Mouse (Mus musculus) heart, embryonic 12.5 days (tissue): ENCODE data around the gene Gm4302. TPM values are rescaled to one million over a fixed set of nuclear protein-coding genes. Genes with fewer than 3 reads are reported as not detected.
"Not testable (repeated sequence)": the region's sequence is repeated elsewhere in the genome, so short reads cannot be mapped to it uniquely, and the experiment has no call there.

ENCODE experiments used
- ATAC-seq: fragments of 200-750 bp; cut with Nextera tagmentation; 2 replicates; pipeline ENCODE4 v1.8.0; 2017; ENCODE audit warnings: moderate TSS enrichment, moderate library complexity; ENCODE audit not compliant: insufficient number of reproducible peaks, low FRiP score
- H3K27ac ChIP-seq: fragments of 300-500 bp; sonication (generic); 2 replicates; pipeline ENCODE4 v1.5.1; 2016; ENCODE audit warnings: mild to moderate bottlenecking, moderate library complexity; ENCODE audit not compliant: poor library complexity, severe bottlenecking
- H3K27me3 ChIP-seq: fragments of 300-500 bp; sonication (generic); replicated peaks from 2 replicates; pipeline ENCODE4 v1.6.1; 2016; ENCODE audit warnings: mild to moderate bottlenecking, moderate library complexity
- H3K36me3 ChIP-seq: fragments of 300-500 bp; sonication (generic); 2 replicates; pipeline ENCODE4 v1.6.1; 2016; ENCODE audit warnings: mild to moderate bottlenecking, moderate library complexity
- H3K4me1 ChIP-seq: fragments of 300-500 bp; sonication (generic); replicated peaks from 2 replicates; pipeline ENCODE4 v1.6.1; 2016; ENCODE audit warnings: mild to moderate bottlenecking
- H3K4me2 ChIP-seq: fragments of 300-500 bp; sonication (generic); 2 replicates; pipeline ENCODE4 v1.6.1; 2016; ENCODE audit warnings: mild to moderate bottlenecking, moderate library complexity
- H3K4me3 ChIP-seq: fragments of 300-500 bp; sonication (generic); 2 replicates; pipeline ENCODE4 v1.5.1; 2016; ENCODE audit warnings: mild to moderate bottlenecking
- H3K9ac ChIP-seq: fragments of 300-500 bp; sonication (generic); 2 replicates; pipeline ENCODE4 v1.6.1; 2016; ENCODE audit warnings: mild to moderate bottlenecking, moderate library complexity
- H3K9me3 ChIP-seq: fragments of 300-500 bp; sonication (generic); replicated peaks from 2 replicates; pipeline ENCODE4 v1.6.1; 2016; ENCODE audit warnings: mild to moderate bottlenecking, moderate library complexity
- WGBS: fragments of 180-500 bp; shearing (Covaris S2); methylation state at CpG from one replicate; pipeline ENCODE4 v1.1.7; 2016; 5-methylcytosine and 5-hydroxymethylcytosine counted together
- polyA plus RNA-seq: library from polyadenylated mRNA; unstranded; fragments of >200 nt; fragmentation: Nextera tagmentation; extraction: Ambion mirVana; gene quantifications from 2 replicates; pipeline ENCODE4 v1.2.1, GENCODE M21; 2016

Gene Gm4302
- not detected in 2 replicates for polyA plus RNA-seq

DNA sequence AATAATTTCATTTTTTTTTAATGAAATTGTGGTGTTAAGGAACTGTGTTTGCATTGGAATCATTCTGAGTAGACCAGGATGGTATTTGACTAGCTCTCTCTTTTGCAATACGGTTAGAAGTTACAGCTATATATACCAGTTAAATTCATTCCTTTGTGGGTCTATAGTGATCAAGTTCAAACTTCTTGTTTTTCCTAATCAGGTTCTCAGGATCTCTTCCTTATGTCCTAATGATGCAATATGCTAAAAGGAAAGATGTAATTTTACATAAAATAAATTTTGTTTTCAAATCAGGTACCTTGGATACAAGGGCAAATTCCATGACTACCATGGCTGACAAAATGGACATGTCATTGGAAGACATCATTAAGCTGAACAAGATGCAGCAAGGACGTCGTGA, at the start of gene Gm4302:
Gm4302 (plus strand) TSS at position 301 of the 400 bp plus-strand sequence.
- H3K36me3 ChIP-seq, ATAC-seq, H3K9me3 ChIP-seq, H3K4me3 ChIP-seq, H3K27me3 ChIP-seq, H3K27ac ChIP-seq, H3K4me2 ChIP-seq, H3K4me1 ChIP-seq, H3K9ac ChIP-seq: not testable (repeated sequence)
- WGBS, result no CpG with 5 or more reads among the region's 3 CpGs

DNA sequence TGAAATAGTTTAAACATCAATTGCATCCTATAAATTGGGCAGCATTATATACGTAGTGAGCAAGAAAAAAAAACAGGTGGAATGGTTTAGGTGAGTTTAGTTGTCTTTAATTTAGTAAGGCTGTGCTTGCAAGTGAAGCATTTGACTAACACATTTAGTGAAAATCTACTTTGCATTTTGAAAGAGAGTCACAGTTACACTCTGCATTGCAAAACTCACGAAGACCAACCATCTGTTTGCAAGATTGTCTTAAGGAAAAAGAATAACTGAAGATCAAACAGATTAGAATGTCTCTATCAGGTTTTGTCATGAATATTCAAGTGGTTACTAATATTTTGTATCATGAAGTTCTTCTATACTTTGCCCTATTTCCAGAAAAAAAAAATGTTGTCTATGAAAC, 44.5 kb upstream of the Gm4302 start:
- Histone ChIP-seq H3K36me3 (no peaks in the 10 kb centered on the region), H3K27ac (no peak overlapping the region), H3K27me3 (no peaks in the 10 kb centered on the region), H3K4me1 (no peaks in the 10 kb centered on the region), H3K9me3 (no peaks in the 10 kb centered on the region), H3K9ac (no peak overlapping the region), H3K4me3 (no peak overlapping the region), H3K4me2 (no peak overlapping the region)
- no peak for ATAC-seq
- WGBS, result 76% methylated on average over 2 of the region's 2 CpGs

DNA sequence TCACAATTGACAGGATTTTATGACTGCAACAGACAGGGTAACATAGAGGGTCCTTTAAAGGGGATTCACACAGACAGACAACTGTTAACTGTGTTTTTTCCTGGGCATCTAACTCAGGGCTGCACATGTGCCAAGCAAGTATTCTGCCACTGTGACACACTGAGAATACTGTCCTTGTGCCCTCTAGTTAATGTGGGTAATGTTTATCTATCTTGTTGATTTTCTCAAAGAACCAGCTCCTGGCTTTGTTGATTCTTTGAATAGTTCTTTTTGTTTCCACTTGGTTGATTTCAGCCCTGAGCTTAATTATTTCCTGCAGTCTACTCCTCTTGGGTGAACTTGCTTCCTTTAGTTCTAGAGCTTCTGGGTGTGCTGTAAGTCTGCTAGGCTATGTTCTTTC, 40.5 kb upstream of the Gm4302 start:
- not testable (repeated sequence) for H3K36me3 ChIP-seq, ATAC-seq, H3K27ac ChIP-seq, H3K9ac ChIP-seq, H3K27me3 ChIP-seq, H3K4me1 ChIP-seq, H3K4me3 ChIP-seq, H3K4me2 ChIP-seq
- peaks cover 16% of the 10 kb centered on the region for H3K9me3 ChIP-seq

DNA sequence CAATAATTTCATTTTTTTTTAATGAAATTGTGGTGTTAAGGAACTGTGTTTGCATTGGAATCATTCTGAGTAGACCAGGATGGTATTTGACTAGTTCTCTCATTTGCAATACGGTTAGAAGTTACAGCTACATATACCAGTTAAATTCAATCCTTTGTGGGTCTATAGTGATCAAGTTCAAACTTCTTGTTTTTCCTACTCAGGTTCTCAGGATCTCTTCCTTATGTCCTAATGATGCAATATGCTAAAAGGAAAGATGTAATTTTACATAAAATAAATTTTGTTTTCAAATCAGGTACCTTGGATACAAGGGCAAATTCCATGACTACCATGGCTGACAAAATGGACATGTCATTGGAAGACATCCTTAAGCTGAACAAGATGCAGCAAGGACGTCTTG, 5.3 kb upstream of the Gm4302 start, which contains the start of gene Gm4301:
Gm4301 (plus strand) TSS at position 301 of the 400 bp plus-strand sequence.
- not testable (repeated sequence) for H3K4me2 ChIP-seq, ATAC-seq, H3K4me3 ChIP-seq, H3K9me3 ChIP-seq, H3K9ac ChIP-seq, H3K4me1 ChIP-seq, H3K36me3 ChIP-seq, H3K27ac ChIP-seq, H3K27me3 ChIP-seq
- WGBS, result no CpG with 5 or more reads among the region's 2 CpGs

- not testable (repeated sequence) for H3K4me1 ChIP-seq, H3K4me2 ChIP-seq, H3K4me3 ChIP-seq, H3K9me3 ChIP-seq, H3K9ac ChIP-seq, H3K27me3 ChIP-seq, ATAC-seq, H3K36me3 ChIP-seq, H3K27ac ChIP-seq
- no CpG with 5 or more reads among the region's 3 CpGs for WGBS
These were observed 5.0 kb downstream of the Gm4302 start, which contains the start of gene Gm4303 for GRCm38 (mm10) chr10:100345672-100346071. Gene Gm4303, plus strand, starts transcription at chr10:100345972.

DNA sequence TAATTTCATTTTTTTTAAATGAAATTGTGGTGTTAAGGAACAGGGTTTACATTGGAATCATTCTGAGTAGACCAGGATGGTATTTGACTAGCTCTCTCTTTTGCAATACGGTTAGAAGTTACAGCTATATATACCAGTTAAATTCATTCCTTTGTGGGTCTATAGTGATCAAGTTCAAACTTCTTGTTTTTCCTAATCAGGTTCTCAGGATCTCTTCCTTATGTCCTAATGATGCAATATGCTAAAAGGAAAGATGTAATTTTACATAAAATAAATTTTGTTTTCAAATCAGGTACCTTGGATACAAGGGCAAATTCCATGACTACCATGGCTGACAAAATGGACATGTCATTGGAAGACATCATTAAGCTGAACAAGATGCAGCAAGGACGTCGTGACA, 10.2 kb downstream of the Gm4302 start, which contains the start of gene Gm4305:
Gm4305 (plus strand) TSS at position 301 of the 400 bp plus-strand sequence.
- not testable (repeated sequence) for H3K4me3 ChIP-seq, H3K9me3 ChIP-seq, H3K36me3 ChIP-seq, ATAC-seq, H3K4me1 ChIP-seq, H3K4me2 ChIP-seq, H3K9ac ChIP-seq, H3K27me3 ChIP-seq, H3K27ac ChIP-seq
- WGBS, result no CpG with 5 or more reads among the region's 3 CpGs

DNA sequence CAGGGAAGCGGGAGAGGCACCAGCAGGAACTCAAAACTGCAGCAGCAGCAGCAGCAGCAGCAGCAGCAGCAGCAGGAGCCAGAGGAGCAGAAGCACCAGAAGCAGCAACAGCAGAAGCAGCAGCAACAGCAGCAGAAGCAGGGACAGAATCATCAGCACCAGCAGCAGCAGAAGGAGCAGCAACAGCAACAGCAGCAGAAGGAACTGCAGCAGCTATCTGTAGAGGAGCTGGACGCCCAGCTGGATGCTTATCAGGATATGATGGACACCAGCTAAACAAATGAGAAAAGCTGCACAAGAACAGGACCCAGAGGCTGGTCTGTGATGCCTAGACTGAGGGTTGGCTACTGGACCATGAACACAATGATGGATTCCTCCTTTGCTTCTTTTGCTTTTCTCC, 16.2 kb downstream of the Gm4302 start:
- H3K9me3 ChIP-seq, ATAC-seq, H3K36me3 ChIP-seq, H3K4me1 ChIP-seq, H3K9ac ChIP-seq, H3K27ac ChIP-seq, H3K27me3 ChIP-seq, H3K4me2 ChIP-seq, H3K4me3 ChIP-seq: not testable (repeated sequence)
- WGBS, result 58% methylated on average over 2 of the region's 2 CpGs

- not testable (repeated sequence) for ATAC-seq, H3K9me3 ChIP-seq, H3K27ac ChIP-seq, H3K4me3 ChIP-seq, H3K9ac ChIP-seq, H3K4me2 ChIP-seq, H3K36me3 ChIP-seq, H3K27me3 ChIP-seq, H3K4me1 ChIP-seq
- no CpG with 5 or more reads among the region's 3 CpGs for WGBS
These were observed 20.4 kb downstream of the Gm4302 start, which contains the start of gene Gm4307 for GRCm38 (mm10) chr10:100361038-100361437. Gene Gm4307, plus strand, starts transcription at chr10:100361338.

DNA sequence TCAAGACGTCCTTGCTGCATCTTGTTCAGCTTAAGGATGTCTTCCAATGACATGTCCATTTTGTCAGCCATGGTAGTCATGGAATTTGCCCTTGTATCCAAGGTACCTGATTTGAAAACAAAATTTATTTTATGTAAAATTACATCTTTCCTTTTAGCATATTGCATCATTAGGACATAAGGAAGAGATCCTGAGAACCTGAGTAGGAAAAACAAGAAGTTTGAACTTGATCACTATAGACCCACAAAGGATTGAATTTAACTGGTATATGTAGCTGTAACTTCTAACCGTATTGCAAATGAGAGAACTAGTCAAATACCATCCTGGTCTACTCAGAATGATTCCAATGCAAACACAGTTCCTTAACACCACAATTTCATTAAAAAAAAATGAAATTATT, 41.8 kb downstream of the Gm4302 start, which contains the start of gene Gm4312:
Gm4312 (minus strand) TSS at position 101 of the 400 bp plus-strand sequence.
- H3K36me3 ChIP-seq, H3K4me1 ChIP-seq, ATAC-seq, H3K4me2 ChIP-seq, H3K27ac ChIP-seq, H3K4me3 ChIP-seq, H3K9me3 ChIP-seq, H3K9ac ChIP-seq, H3K27me3 ChIP-seq: not testable (repeated sequence)
- no CpG with 5 or more reads among the region's 2 CpGs for whole genome bisulfite sequencing

Other genes with a start within 250 kb of the Gm4302 start
- gene Gm4301, start 5.2 kb upstream of the Gm4302 start, polyA plus RNA-seq, result not detected in 2 replicates
- gene Gm4303, start 5.1 kb downstream of the Gm4302 start, polyA plus RNA-seq, result not detected in 2 replicates
- gene Gm4305, start 10.3 kb downstream of the Gm4302 start, polyA plus RNA-seq, result not detected in 2 replicates
- not detected in 2 replicates for gene Gm4307, start 20.5 kb downstream of the Gm4302 start, polyA plus RNA-seq
- not detected in 2 replicates for gene Gm4312, start 41.7 kb downstream of the Gm4302 start, polyA plus RNA-seq
- 24.4 and 27.3 TPM in 2 replicates for gene Tmtc3, start 146.5 kb downstream of the Gm4302 start, polyA plus RNA-seq
- 2.7 and 4.2 TPM in 2 replicates for gene Cep290, start 146.7 kb downstream of the Gm4302 start, polyA plus RNA-seq
- 8.4 and 9.0 TPM in 2 replicates for gene 4930430F08Rik, start 249.6 kb downstream of the Gm4302 start, polyA plus RNA-seq
- gene 1700017N19Rik, start 249.6 kb downstream of the Gm4302 start, polyA plus RNA-seq, result not detected in 2 replicates